Mouse (Mus musculus) hindbrain, embryonic 13.5 days (tissue): ENCODE data around the gene Klf9. TPM values are rescaled to one million over a fixed set of nuclear protein-coding genes. Genes with fewer than 3 reads are reported as not detected.

ENCODE experiments used
- ATAC-seq: fragments of 200-750 bp; cut with Nextera tagmentation; 2 replicates; pipeline ENCODE4 v1.8.0; 2017; ENCODE audit warnings: moderate TSS enrichment; ENCODE audit not compliant: low FRiP score
- H3K27ac ChIP-seq: fragments of 300-500 bp; sonication (generic); 2 replicates; pipeline ENCODE4 v1.5.1; 2015; ENCODE audit warnings: inconsistent platforms, mild to moderate bottlenecking, moderate library complexity
- H3K27me3 ChIP-seq: fragments of 300-500 bp; sonication (generic); 2 replicates; pipeline ENCODE4 v1.6.1; 2015; ENCODE audit warnings: mild to moderate bottlenecking, inconsistent platforms
- H3K36me3 ChIP-seq: fragments of 300-500 bp; sonication (generic); 2 replicates; pipeline ENCODE4 v1.6.1; 2015; ENCODE audit warnings: mild to moderate bottlenecking, inconsistent platforms
- H3K4me1 ChIP-seq: fragments of 300-500 bp; sonication (generic); replicated peaks from 2 replicates; pipeline ENCODE4 v1.6.1; 2015; ENCODE audit warnings: inconsistent platforms
- H3K4me2 ChIP-seq: fragments of 300-500 bp; sonication (generic); 2 replicates; pipeline ENCODE4 v1.6.1; 2015; ENCODE audit warnings: inconsistent platforms, mild to moderate bottlenecking, moderate library complexity
- H3K4me3 ChIP-seq: fragments of 300-500 bp; sonication (generic); 2 replicates; pipeline ENCODE4 v1.5.1; 2015; ENCODE audit warnings: mild to moderate bottlenecking, inconsistent platforms
- H3K9ac ChIP-seq: fragments of 300-500 bp; sonication (generic); 2 replicates; pipeline ENCODE4 v1.6.1; 2015; ENCODE audit warnings: mild to moderate bottlenecking, inconsistent platforms
- H3K9me3 ChIP-seq: fragments of 300-500 bp; sonication (generic); 2 replicates; pipeline ENCODE4 v1.6.1; 2016; ENCODE audit warnings: inconsistent platforms
- WGBS: fragments of 180-500 bp; shearing (Covaris S2); methylation state at CpG from one replicate; pipeline ENCODE4 v1.1.7; 2015; 5-methylcytosine and 5-hydroxymethylcytosine counted together
- microRNA counts: library from miRNA; unstranded; fragments of <30 nt; microRNA quantifications from one replicate; lab custom pipeline; 2016
- microRNA-seq: library from miRNA; unstranded; fragments of <30 nt; microRNA quantifications from one replicate; pipeline ENCODE4, GENCODE M21; 2016
- polyA plus RNA-seq: library from polyadenylated mRNA; unstranded; fragments of >200 nt; fragmentation: Nextera tagmentation; extraction: Ambion mirVana; gene quantifications from 2 replicates; pipeline ENCODE4 v1.2.1, GENCODE M21; 2015

Klf9 gene
- polyA plus RNA-seq, 1 experiment from 2014 or later, result 1.8 TPM

DNA sequence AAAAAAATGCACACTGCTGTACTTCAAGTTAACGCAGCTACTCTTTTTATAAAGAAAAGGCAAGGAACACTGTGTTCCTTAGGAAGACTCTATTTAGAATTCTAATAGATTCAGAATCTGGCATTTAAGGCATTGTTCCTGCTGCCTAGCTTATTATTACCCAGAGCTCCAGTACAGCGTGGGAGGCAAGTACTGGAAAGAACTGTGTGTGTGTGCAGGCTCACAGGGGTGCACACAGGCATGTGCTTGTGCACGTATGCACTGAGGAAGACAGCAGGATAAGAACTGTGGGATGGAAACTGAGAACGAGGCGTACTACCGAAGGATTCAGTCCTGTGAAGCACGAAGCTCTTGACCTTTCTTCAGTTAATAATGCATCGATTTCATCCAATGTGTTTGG, 73.3 kb downstream of the Klf9 start:
- no peaks in the 10 kb centered on the region for H3K4me1 ChIP-seq
- H3K27ac ChIP-seq, result no peak overlapping the region
- peaks cover 39% of the 10 kb centered on the region for H3K36me3 ChIP-seq
- 72% methylated on average over 8 of the region's 8 CpGs for WGBS
- no peak overlapping the region for H3K4me2 ChIP-seq
- ATAC-seq, result no peak
- H3K9ac ChIP-seq, result no peak overlapping the region
- H3K9me3 ChIP-seq, result no peaks in the 10 kb centered on the region
- no peaks in the 10 kb centered on the region for H3K27me3 ChIP-seq
- H3K4me3 ChIP-seq, result no peak overlapping the region

MicroRNAs within 50 kb of the gene (microRNA counts, 519-probe panel; counts per million panel counts)
- 51.3 counts per million for microRNA mmu-miR-1192 (lab: Ali Mortazavi, UCI)

Small RNA genes within 50 kb of the gene (microRNA-seq; reads per million reads assigned to microRNA genes)
- not detected for gene Mir1192

Other genes with a start within 250 kb of the Klf9 start
- 29.0 and 29.3 TPM in 2 replicates for gene Smc5, start 132.7 kb downstream of the Klf9 start, polyA plus RNA-seq